Mouse (Mus musculus) MEL (cell line): ENCODE data around the gene Ucp2. TPM values are rescaled to one million over a fixed set of nuclear protein-coding genes. Genes with fewer than 3 reads are reported as not detected.

Experiments
- DNase-seq: peaks from one replicate; pipeline ENCODE4 v3.0.0; 2011; ENCODE audit warnings: low read depth, low spot score
- H3K27ac ChIP-seq: 2 replicates; pipeline ENCODE4 v1.5.1; 2012; ENCODE audit warnings: low read depth, mild to moderate bottlenecking, control low read depth, low read length, moderate library complexity; ENCODE audit not compliant: control insufficient read depth
- H3K27me3 ChIP-seq, 2 experiments: fragments of 150-350 bp in 1 of 2; sonication (generic) in 1 of 2; 2 replicates each; pipeline ENCODE4 v1.6.1; 2012; ENCODE audit warnings: low read length in 2 of 2, mild to moderate bottlenecking in 2 of 2, improper control_type of control experiment in 1 of 2, moderate library complexity in 1 of 2; ENCODE audit not compliant: insufficient read depth in 2 of 2, control insufficient read depth in 1 of 2
- H3K36me3 ChIP-seq, 2 experiments: 2 replicates each; pipeline ENCODE4 v1.6.1; 2012 to 2014; ENCODE audit warnings: low read length in 2 of 2, improper control_type of control experiment in 1 of 2, inconsistent platforms in 1 of 2, mild to moderate bottlenecking in 1 of 2; ENCODE audit not compliant: insufficient read depth in 2 of 2, control insufficient read depth in 1 of 2
- H3K4me1 ChIP-seq, 2 experiments: fragments of 150-350 bp in 1 of 2; sonication (generic) in 1 of 2; 2 replicates each; pipeline ENCODE4 v1.6.1; 2012; ENCODE audit warnings: low read length in 2 of 2, improper control_type of control experiment in 1 of 2, mild to moderate bottlenecking in 1 of 2; ENCODE audit not compliant: insufficient read depth in 2 of 2, control insufficient read depth in 1 of 2
- H3K4me3 ChIP-seq, 2 experiments: fragments of 150-350 bp in 1 of 2; sonication (generic) in 1 of 2; 2 replicates each; pipeline ENCODE4 v1.5.1; 2012; ENCODE audit warnings: low read depth in 2 of 2, low read length in 2 of 2, mild to moderate bottlenecking in 2 of 2, moderate library complexity in 2 of 2, control low read depth in 1 of 2, improper control_type of control experiment in 1 of 2; ENCODE audit not compliant: control insufficient read depth in 1 of 2, insufficient read depth in 1 of 2
- H3K79me2 ChIP-seq: 2 replicates; pipeline ENCODE4 v1.6.1; 2012; ENCODE audit warnings: mild to moderate bottlenecking, low read length, moderate library complexity; ENCODE audit not compliant: control insufficient read depth, poor library complexity, insufficient read depth
- H3K9ac ChIP-seq: 2 replicates; pipeline ENCODE4 v1.6.1; 2012; ENCODE audit warnings: low read depth, mild to moderate bottlenecking, control low read depth, low read length, moderate library complexity; ENCODE audit not compliant: control insufficient read depth, poor library complexity, severe bottlenecking
- H3K9me3 ChIP-seq: fragments of 150-350 bp; sonication (generic); replicated peaks from 2 replicates; pipeline ENCODE4 v1.6.1; 2012; ENCODE audit warnings: mild to moderate bottlenecking, low read length, improper control_type of control experiment, moderate library complexity; ENCODE audit not compliant: insufficient read depth
- BHLHE40 ChIP-seq: IDR thresholded peaks from 2 replicates; pipeline ENCODE4 v1.6.1; 2012; ENCODE audit warnings: low read depth, mild to moderate bottlenecking, inconsistent platforms, low read length, improper control_type of control experiment, borderline replicate concordance
- CHD2 ChIP-seq: IDR thresholded peaks from 2 replicates; pipeline ENCODE4 v1.6.1; 2011; ENCODE audit warnings: low read length, improper control_type of control experiment
- CTCF ChIP-seq, 3 experiments: IDR thresholded peaks in 2 of 3; conservative IDR thresholded peaks in 1 of 3; 2 replicates each; pipeline ENCODE4 v1.5.1; 2011 to 2012; ENCODE audit warnings: low read length in 3 of 3, low read depth in 2 of 3, mild to moderate bottlenecking in 2 of 3, improper control_type of control experiment in 1 of 3, inconsistent platforms in 1 of 3, mixed read lengths in 1 of 3, moderate library complexity in 1 of 3; ENCODE audit not compliant: control insufficient read depth in 1 of 3, insufficient read depth in 1 of 3, poor library complexity in 1 of 3, severe bottlenecking in 1 of 3
- MYB ChIP-seq: IDR thresholded peaks from 2 replicates; pipeline ENCODE4 v1.6.1; 2011; ENCODE audit warnings: mild to moderate bottlenecking, low read depth, low read length, improper control_type of control experiment
- NELFE ChIP-seq: IDR thresholded peaks from 2 replicates; pipeline ENCODE4 v1.6.1; 2011; ENCODE audit warnings: low read depth, low read length, improper control_type of control experiment
- NRF1 ChIP-seq: IDR thresholded peaks from 2 replicates; pipeline ENCODE4 v1.6.1; 2014; ENCODE audit warnings: low read depth, mild to moderate bottlenecking, inconsistent platforms, low read length, improper control_type of control experiment, moderate library complexity; ENCODE audit not compliant: poor library complexity, insufficient read depth, severe bottlenecking
- RAD21 ChIP-seq: IDR thresholded peaks from 2 replicates; pipeline ENCODE4 v1.6.1; 2011; ENCODE audit warnings: mild to moderate bottlenecking, low read depth, low read length, improper control_type of control experiment
- RCOR1 ChIP-seq: IDR thresholded peaks from 2 replicates; pipeline ENCODE4 v1.6.1; 2012; ENCODE audit warnings: low read depth, mild to moderate bottlenecking, inconsistent platforms, low read length, improper control_type of control experiment
- SMC3 ChIP-seq: IDR thresholded peaks from 2 replicates; pipeline ENCODE4 v1.6.1; 2011; ENCODE audit warnings: low read depth, low read length, improper control_type of control experiment
- TAL1 ChIP-seq: IDR thresholded peaks from 2 replicates; pipeline ENCODE4 v1.6.1; 2012; ENCODE audit warnings: mild to moderate bottlenecking, inconsistent platforms, low read length, moderate library complexity, mixed read lengths
- TBP ChIP-seq: IDR thresholded peaks from 2 replicates; pipeline ENCODE4 v1.8.0; 2011; ENCODE audit warnings: low read depth, low read length, improper control_type of control experiment
- ZKSCAN1 ChIP-seq: IDR thresholded peaks from 2 replicates; pipeline ENCODE4 v1.6.1; 2012; ENCODE audit warnings: low read depth, mild to moderate bottlenecking, inconsistent platforms, low read length, improper control_type of control experiment, moderate library complexity
- ZMIZ1 ChIP-seq: IDR thresholded peaks from 2 replicates; pipeline ENCODE4 v1.6.1; 2012; ENCODE audit warnings: low read depth, mild to moderate bottlenecking, inconsistent platforms, low read length, improper control_type of control experiment, moderate library complexity
- polyA plus RNA-seq, 2 experiments: library from polyadenylated mRNA; stranded (reverse) in 1 of 2; unstranded in 1 of 2; fragments of >175 nt in 1 of 2; fragments of >200 nt in 1 of 2; gene quantifications; 2 replicates each; pipeline versions ENCODE4 v1.2.1 to v1.2.4; 2012; ENCODE audit warnings: low replicate concordance in 2 of 2, low read depth in 1 of 2; ENCODE audit not compliant: insufficient read length in 2 of 2, insufficient read depth in 1 of 2, missing spikeins in 1 of 2
- total RNA-seq: library from RNA; depleted of rRNA; stranded (reverse); fragments of 300-350 nt; gene quantifications from 2 replicates; pipeline ENCODE4 v1.2.3, GENCODE M21; 2012; rRNA removed

Gene Ucp2
- total and polyA plus RNA-seq, 3 experiments, result 139 to 724 TPM; not detected in 1

DNA sequence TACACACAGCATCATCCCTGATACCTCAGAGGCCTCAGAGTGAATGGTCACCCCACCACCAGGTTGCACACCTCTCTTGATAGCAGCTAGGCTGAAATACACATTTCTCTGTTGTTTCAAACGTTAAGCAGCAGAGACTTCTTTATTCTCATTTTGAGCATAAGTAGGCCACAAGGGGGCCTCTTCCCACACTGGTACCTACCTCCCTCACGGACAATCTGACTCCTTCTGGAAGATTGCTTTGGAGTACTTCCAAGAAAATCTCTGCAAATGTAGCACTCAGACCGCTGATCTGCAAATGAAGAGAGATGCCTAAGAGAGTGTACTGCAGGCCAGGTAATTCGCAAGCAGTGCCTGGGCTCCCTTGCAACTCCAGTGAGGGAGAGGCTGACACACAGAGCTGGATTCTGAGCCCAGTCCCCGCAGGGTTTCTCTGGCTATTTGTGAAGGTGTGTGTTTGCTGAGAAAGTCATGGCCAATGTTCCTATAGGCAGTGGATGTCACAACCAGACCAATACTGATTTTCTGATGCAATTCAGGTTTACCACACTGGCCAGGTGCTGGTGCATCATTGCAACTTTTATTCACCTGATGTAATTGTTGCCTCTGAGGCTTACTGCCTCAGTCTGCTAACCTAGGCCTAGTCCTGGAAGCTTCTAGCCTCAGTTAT, 57.3 kb downstream of the Ucp2 start:
- no peak for TF ChIP-seq MYB
- TF ChIP-seq CHD2, result no peak
- TF ChIP-seq TBP, result no peak
- peak; percentile 16 to 36 (median 25); a peak in 3 of 6 replicates for TF ChIP-seq CTCF (IDR thresholded peaks at IDR 0.05 in 2 of 3, conservative IDR thresholded peaks at IDR 0.05 in 1 of 3; ENCODE audit: control insufficient read depth in 1 of 3, insufficient read depth in 1 of 3, low read depth in 2 of 3, low read length in 3 of 3, poor library complexity in 1 of 3, severe bottlenecking in 1 of 3)
- no peak for TF ChIP-seq ZMIZ1
- TF ChIP-seq BHLHE40, result no peak
- TF ChIP-seq RCOR1, result no peak
- no peak for TF ChIP-seq ZKSCAN1
- peak; percentile 15 for TF ChIP-seq RAD21
- peak; percentile 50 for TF ChIP-seq SMC3
- no peak for TF ChIP-seq TAL1
- TF ChIP-seq NELFE, result no peak
- no peak for TF ChIP-seq NRF1
- TF ChIP-seq, all 39 proteins: peak for 3
- H3K27ac ChIP-seq, result no peak overlapping the region

More for the DNA sequence above, 57.3 kb downstream of the Ucp2 start:
- no peaks in the 10 kb centered on the region for H3K79me2 ChIP-seq
- H3K36me3 ChIP-seq, result no peaks in the 10 kb centered on the region; a peak in 1 of 4 replicates
- no peak overlapping the region for H3K4me3 ChIP-seq
- no peaks in the 10 kb centered on the region for H3K4me1 ChIP-seq
- no peak for DNase-seq
- H3K27me3 ChIP-seq, result no peaks in the 10 kb centered on the region
- H3K9ac ChIP-seq, result no peak overlapping the region
- no peaks in the 10 kb centered on the region for H3K9me3 ChIP-seq

Other genes with a start within 250 kb of the Ucp2 start
- gene P4ha3, start 207.8 kb upstream of the Ucp2 start, total RNA-seq, result 0.35 and 0.39 TPM in 2 replicates
- gene P4ha3, start 207.8 kb upstream of the Ucp2 start, polyA plus RNA-seq, result not detected
- gene C2cd3, start 121.1 kb upstream of the Ucp2 start, total RNA-seq, result 8.5 and 9.2 TPM in 2 replicates
- gene C2cd3, start 121.1 kb upstream of the Ucp2 start, polyA plus RNA-seq, result 10 to 100 TPM in 1 of 2 experiments, not detected in 1; 23.5 TPM
- 28.0 and 29.5 TPM in 2 replicates for gene Ppme1, start 121.0 kb upstream of the Ucp2 start, total RNA-seq
- 10 to 100 TPM in 1 of 2 experiments, not detected in 1; 74.0 TPM for gene Ppme1, start 121.0 kb upstream of the Ucp2 start, polyA plus RNA-seq
- gene Ucp3, start 20.3 kb upstream of the Ucp2 start, total RNA-seq, result 0.10 TPM in 1 of 2 replicates, not detected in the other
- not detected for gene Ucp3, start 20.3 kb upstream of the Ucp2 start, polyA plus RNA-seq
- gene Dnajb13, start 21.6 kb downstream of the Ucp2 start, total RNA-seq, result 2.0 and 2.2 TPM in 2 replicates
- 1 to 10 TPM in 1 of 2 experiments, not detected in 1; 3.6 TPM for gene Dnajb13, start 21.6 kb downstream of the Ucp2 start, polyA plus RNA-seq
- gene Coa4, start 43.7 kb downstream of the Ucp2 start, total RNA-seq, result 6.1 and 8.1 TPM in 2 replicates
- gene Coa4, start 43.7 kb downstream of the Ucp2 start, polyA plus RNA-seq, result 10 to 100 TPM in 1 of 2 experiments, not detected in 1; 13.8 TPM
- gene Rab6a, start 114.1 kb downstream of the Ucp2 start, total RNA-seq, result 43.2 and 45.1 TPM in 2 replicates
- gene Rab6a, start 114.1 kb downstream of the Ucp2 start, polyA plus RNA-seq, result 10 to 100 TPM; 58.4 to 92.8 TPM
- gene Mrpl48, start 115.0 kb downstream of the Ucp2 start, total RNA-seq, result 39.5 and 45.5 TPM in 2 replicates
- 10 to 100 TPM in 1 of 2 experiments, not detected in 1; 67.3 TPM for gene Mrpl48, start 115.0 kb downstream of the Ucp2 start, polyA plus RNA-seq
- gene Plekhb1, start 169.1 kb downstream of the Ucp2 start, total RNA-seq, result 0.07 and 0.12 TPM in 2 replicates
- under 1 TPM in 1 of 2 experiments, not detected in 1; 0.40 TPM for gene Plekhb1, start 169.1 kb downstream of the Ucp2 start, polyA plus RNA-seq
- 3.1 and 3.2 TPM in 2 replicates for gene Fam168a, start 213.3 kb downstream of the Ucp2 start, total RNA-seq
- 10 to 100 TPM in 1 of 2 experiments, not detected in 1; 19.2 TPM for gene Fam168a, start 213.3 kb downstream of the Ucp2 start, polyA plus RNA-seq